Mouse (Mus musculus) cerebellum, adult (tissue): Measurements from ENCODE around the gene Olfr877.

Experiments
- ATAC-seq: cut with Nextera tagmentation; 2 replicates; pipeline ENCODE4 v1.9.2; 2017; ENCODE audit warnings: mild to moderate bottlenecking, moderate library complexity, mixed read lengths; ENCODE audit not compliant: insufficient number of reproducible peaks, low FRiP score, low TSS enrichment

Olfr877 gene

DNA sequence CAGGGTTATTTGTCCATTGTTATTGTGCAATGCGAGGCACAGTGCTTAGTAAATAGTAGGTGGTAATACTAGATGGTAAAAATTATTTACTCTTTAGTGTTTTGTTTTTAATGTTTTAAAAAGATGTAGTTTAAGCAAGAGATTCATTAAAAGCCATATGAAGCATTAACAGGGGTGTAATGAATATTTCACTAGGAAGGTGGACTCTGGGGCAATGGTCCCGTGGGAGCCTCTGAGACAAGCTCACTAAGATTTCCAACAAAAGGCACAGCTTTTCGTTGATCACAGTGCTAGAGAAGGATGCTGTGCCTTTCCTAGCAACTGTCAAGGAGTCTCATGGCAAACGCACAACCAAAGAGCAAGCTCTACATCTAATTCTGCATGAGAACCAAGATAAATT, at the start of gene Olfr877:
Gene Olfr877 (plus strand): TSS at position 301 of the 400 bp plus-strand sequence.
- no peak for ATAC-seq

DNA sequence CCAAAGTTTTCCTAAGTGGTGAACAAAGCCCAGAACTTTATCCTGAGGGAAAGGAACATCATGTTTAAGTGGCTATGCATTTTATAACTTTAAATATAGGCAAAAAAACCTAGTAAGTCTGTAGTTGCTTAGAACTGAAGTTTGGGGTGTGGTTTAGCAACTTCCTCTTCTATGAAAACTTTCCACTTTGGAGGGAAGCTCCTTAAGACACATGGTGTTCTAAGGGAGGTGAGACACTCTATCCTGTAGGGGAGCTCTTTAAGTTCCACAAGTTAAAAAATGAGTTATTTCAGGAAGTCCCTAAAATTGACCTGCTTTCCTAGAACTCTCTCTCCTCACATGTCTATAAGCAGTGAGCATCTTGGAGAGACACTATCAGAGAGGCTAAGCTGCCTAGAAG, 46.8 kb upstream of the Olfr877 start:
- no peak for ATAC-seq

DNA sequence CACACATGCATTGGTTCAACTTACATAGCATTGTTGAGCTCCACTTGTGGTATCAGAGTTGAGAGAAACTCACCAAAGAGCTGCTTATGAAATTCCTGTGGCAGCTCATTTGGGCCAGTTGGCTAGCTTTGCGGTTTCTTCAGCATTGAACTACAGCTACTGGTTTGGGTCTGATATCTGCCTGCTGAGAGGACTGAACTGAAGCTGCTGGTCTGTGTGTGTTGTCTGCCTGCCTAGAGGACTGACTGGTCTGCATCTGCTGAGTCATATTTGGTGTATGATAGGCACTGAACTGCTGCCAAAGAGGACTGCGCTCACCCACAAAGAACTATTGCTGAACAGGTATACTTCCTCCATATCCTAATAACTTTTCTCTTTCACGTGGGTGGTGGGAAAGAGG, 45.6 kb upstream of the Olfr877 start:
- ATAC-seq = no peak

DNA sequence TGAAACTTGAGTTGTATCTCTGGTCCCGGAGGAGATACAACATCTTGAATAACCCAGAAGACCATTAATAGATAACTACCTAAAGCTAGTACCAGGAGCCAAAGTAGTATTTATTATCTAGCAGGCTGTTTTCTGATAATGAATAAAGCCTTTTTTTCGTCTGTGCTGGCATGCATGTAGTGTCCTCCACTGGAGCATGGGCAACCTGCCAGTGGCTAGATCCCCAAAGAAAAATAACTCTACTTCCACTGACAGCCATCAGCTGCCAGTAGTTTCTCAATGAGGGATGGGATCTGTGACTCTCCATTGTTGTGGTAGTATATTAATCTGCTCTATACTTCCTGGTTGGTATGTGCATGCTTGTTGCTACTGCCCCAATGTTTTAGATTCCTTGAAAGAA, 45.1 kb upstream of the Olfr877 start:
- no peak for ATAC-seq

DNA sequence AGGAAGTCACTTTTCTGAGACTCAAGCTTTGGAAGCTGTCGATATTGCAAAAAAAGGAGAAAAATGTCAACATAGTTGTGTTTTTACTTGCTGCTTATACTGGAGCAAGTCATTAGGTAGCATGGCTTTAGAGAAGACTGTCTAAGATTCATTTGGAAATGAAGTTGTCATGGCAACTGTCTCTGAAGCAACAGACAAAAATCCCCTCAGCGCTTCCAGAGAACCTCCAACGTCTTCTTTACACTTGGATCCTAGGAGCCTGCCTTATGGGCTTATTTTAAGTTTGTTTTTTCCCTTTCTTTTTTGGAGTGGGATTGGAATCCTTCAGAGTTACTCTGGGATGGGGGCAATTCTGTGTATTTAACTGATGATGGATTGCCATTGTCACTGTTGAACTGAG, 39.4 kb upstream of the Olfr877 start:
- no peak for ATAC-seq

DNA sequence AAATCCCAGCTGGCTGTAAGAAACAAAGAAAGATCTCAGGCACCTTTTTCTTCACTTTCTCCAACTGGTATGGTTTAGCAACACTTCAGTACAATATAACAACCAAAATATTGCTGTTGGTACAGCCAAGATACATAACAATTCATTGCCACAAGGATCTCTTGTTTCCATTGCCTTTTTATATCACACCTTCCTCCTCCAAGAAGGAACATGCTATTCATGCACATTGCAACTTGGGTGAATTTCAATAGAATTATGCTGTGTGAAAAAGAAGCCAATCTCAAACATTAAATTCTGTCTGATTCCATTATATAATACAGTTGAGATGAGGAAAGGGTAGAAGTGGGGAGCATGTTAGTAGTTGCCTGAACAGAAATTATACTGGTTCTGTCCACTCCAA, 24.2 kb upstream of the Olfr877 start:
- no peak for ATAC-seq

DNA sequence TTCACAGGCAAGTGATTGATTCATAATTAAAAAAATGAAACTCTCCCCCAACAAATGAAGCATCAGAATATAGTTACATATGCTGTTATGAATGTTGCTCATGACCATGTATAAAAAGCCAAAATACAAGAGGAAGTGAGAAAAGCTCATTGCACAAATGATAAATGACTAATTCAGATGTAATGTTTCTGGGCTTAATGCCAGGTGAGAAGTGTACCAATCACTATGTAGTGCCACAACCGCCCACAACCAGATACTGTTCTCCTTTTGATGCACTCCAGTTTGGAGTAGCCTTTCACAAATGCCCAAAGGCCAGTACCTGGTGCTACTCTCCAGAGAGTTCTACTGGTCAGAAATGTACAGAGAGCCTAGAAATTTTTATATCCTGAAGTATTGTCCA, 20.7 kb upstream of the Olfr877 start:
- no peak for ATAC-seq

DNA sequence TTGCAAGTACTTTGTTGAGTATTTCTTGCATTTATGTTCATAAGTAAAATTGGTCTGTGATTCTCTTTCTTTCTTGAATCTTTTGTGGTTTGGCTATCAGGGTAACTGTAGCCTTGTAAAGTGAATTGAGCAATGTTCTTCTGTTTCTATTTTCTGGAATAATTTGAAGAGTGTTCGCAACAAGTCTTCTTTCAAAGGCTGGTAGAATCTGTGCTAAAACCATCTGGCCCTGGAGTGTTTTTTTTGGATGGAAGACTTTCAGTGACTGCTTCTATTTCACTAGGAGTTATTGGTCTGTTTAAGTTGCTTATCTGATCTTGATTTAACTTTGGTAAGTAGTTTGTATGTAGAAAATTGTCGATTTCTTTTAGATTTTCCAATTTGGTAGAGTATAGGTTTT, 4.8 kb upstream of the Olfr877 start:
- no peak for ATAC-seq

DNA sequence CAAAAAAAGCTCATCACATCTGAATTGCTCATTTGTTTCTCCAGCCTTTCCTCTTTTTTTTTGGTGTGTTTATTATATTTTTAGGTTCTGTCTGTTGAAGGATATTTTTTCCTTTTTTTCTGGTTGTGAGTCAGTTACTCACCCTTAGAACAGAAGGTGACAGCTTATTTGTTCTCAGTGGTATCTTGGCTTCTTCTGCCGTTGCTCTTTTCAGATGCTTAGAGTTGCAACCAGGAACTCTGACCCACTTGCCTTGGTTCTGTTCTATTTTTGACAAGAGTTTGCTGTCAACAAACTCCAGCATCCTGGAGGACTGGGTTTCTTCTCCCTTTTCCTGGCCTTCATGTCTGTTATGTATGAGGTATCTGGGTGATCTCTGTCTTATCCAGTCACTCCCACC, 9.3 kb downstream of the Olfr877 start:
- no peak for ATAC-seq

DNA sequence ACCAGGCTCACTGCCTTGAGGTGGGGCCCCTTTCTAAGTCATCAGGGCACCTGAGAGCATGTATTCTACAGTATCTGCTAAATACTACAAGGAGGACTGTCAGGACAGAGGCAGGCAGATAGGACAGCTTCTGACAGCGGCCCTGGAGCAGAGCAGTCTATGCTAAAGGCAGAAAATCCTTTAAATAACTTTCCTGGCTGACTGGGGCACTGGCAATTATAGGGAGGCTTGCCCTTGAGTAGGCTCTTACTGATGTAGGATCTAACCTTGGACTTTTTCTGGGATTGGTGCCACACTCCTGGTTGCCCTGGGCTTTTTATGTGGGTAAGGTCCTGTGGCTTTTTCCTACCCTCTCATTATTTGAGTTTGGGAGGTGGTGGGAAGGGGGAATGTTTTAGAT, 16.2 kb downstream of the Olfr877 start:
- ATAC-seq = no peak

DNA sequence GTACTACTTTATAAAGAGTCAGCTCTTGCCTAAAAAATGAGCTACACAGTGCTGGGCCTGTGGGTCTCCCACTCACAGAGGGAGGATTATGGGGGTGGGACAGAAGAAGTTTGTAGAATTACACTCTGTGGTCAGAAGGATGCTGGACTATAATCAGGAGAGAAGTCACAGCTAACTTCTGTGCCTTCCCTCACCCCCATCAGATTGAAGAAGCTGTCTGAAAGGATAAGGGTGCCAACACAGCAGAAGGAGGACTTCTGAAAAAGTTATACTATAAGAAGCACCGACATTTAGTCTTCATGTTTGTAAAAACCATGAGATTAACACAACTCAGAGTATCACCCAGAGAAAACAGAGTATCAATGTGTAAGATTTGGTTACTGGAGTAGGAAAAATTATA, 17.0 kb downstream of the Olfr877 start:
- no peak for ATAC-seq

DNA sequence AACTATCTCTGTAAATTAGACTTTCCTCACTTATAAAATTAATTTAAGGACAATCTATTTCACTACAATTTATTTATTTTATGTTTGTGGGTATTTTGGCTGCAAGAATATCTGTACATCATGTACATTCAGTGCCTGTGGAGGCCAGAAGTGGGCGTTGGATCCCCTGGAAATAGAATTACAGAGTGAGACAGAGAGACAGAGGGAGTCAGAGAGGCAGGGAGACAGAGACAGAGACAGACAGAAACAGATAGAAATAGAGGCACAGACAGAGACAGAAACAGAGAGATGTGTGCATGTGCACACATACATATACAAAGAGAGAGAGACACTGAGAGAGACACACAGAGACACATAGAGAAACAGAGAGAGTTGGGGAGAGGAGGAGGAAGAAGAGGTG, 17.5 kb downstream of the Olfr877 start:
- no peak for ATAC-seq

DNA sequence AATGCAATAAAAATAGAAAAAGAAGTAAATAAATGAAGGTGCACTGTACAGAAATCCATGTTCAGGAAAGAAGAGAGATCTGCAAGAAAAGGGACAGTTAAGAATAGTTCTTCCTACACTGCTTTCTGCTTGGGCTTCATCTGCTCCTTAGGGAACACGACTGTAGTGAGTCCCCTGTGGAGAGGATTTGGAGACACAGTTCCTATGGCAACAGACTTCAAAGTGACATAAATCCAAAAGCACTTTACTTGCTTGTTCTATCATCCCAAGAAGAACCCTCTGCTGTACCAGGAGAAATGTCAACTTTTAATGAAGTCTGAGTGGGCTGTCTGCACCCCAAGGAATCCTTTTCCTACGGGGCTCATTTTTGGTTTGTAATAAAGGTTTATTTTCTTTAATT, 36.9 kb downstream of the Olfr877 start:
- no peak for ATAC-seq

DNA sequence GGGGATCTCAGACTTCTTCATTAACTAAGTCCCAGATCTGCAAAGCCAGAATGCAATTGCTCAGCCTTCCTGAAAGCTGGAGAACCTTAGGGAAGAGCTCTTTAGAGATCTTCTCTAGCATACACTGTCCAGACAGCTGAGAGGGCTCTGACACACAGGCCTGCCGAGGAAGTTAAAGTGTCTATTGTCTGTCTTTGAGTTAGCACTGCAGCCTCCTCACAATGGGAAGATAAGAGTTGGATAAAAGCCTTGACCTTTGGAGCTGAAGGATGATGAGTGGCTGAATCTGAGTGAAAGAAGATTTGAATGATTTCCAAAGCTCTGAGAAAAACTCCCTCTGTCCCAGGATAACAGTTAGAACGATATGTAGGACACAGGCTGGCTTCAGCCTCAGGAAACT, 42.6 kb downstream of the Olfr877 start, which contains the start of gene Olfr145:
Gene Olfr145 (plus strand): TSS at position 64 of the 400 bp plus-strand sequence.
- no peak for ATAC-seq

DNA sequence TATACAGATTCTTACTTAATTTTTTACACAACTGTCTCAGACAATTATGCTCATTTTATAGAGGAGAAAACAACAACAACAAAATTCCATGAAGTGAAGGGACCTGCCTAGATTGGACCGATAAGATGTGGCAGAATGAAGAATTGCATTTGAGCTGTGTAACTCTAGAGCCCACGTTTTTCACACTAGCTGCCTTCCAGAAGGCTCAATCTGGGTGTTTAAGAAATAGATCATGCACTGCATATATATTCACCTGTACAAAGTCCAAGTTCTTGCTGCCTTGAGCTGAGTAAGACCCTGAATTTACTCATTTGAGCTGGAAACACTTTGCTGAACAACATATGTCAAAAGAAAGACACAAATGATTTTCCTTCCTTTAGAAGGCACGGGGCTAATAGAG, 51.5 kb downstream of the Olfr877 start:
- ATAC-seq = no peak
